29 mouse cellular contexts compared by ENCODE assay signal in the genomic region with DNA sequence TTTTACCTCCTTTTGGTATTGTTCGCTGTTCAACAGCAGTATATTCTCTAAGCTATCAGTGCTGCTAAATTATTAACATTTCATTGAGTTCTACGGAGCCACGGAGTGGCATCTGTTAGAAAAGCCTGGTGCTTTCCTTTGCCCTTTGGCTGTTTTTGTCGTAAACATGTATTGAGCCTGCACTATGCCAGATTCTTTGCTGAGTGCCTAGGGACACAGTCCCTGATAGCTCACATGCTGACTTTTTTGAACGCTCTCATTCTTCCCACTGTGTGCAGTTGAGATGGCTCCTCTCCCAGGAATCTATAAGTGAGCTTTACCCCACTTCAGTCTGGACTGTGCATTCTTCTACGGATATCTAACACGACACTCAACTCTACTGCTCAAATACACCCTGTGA.
DNase-seq lines count a peak whose midpoint lies in the region; ATAC-seq lines count a peak whose summit lies in the region.
"Had no signal": no experiment of that assay in that cellular context is flagged by ENCODE, and none has a peak within 500 bp of the region (broad histone marks: within the 10 kb centered on the region; RNA-seq: fewer than 3 reads in every experiment).

No protein-coding gene starts in this region.

- WGBS in hindbrain, embryonic 15.5 days: 59% methylated on average over 7 of the region's 7 CpGs
- WGBS in hindbrain, embryonic 10.5 days: 85% methylated on average over 7 of the region's 7 CpGs
- WGBS in neural tube, embryonic 13.5 days: 46% methylated on average over 7 of the region's 7 CpGs

- H3K4me3 ChIP-seq in hindbrain, embryonic 15.5 days: no peak overlapping the region
- no peak overlapping the region for H3K4me3 ChIP-seq in hindbrain, embryonic 10.5 days
- no peak overlapping the region for H3K4me3 ChIP-seq in neural tube, embryonic 13.5 days
- H3K4me3 ChIP-seq: erythroblast, embryonic 14.5 days; heart, embryonic 10.5 days; heart, embryonic 15.5 days; kidney, embryonic 15.5 days; limb, embryonic 13.5 days; lung, embryonic 15.5 days; midbrain, embryonic 12.5 days; neural tube, embryonic 12.5 days had no signal

- ATAC-seq in frontal cortex, adult (ENCODE audit: low TSS enrichment): peak; percentile 36
- peak; percentile 48; the same call in 1 of the 2 replicates for ATAC-seq in hindbrain, embryonic 15.5 days (ENCODE audit: low FRiP score, low read depth)
- no peak for ATAC-seq in neural tube, embryonic 13.5 days (ENCODE audit: low read depth)
- ATAC-seq: forebrain, embryonic 16.5 days; Patski had no signal

- no peak overlapping the region for H3K9ac ChIP-seq in hindbrain, embryonic 15.5 days
- H3K9ac ChIP-seq in neural tube, embryonic 13.5 days: no peak overlapping the region
- H3K9ac ChIP-seq: heart, embryonic 15.5 days; kidney, embryonic 15.5 days; limb, embryonic 13.5 days; lung, embryonic 15.5 days; midbrain, embryonic 12.5 days; neural tube, embryonic 12.5 days had no signal

- no peak overlapping the region for H3K27ac ChIP-seq in hindbrain, embryonic 15.5 days (replicated peaks)
- no peak overlapping the region for H3K27ac ChIP-seq in hindbrain, embryonic 10.5 days
- H3K27ac ChIP-seq in neural tube, embryonic 13.5 days (replicated peaks): 0 out of 2 replicates have a peak overlapping the region, but pooled peaks have one; percentile 46
- H3K27ac ChIP-seq: heart, embryonic 10.5 days; heart, embryonic 15.5 days; kidney, embryonic 15.5 days; limb, embryonic 13.5 days; lung, embryonic 15.5 days; midbrain, embryonic 12.5 days; neural tube, embryonic 12.5 days; stomach, postnatal 0 days had no signal

- no peak for DNase-seq in frontal cortex, adult 2 months (ENCODE audit: extremely low spot score in 1 of 2, low spot score in 1 of 2)
- DNase-seq in hindbrain, embryonic 10.5 days (ENCODE audit: low spot score): no peak
- DNase-seq in neural tube, embryonic 10.5 days (ENCODE audit: extremely low spot score, low spot score): no peak
- no peak for DNase-seq in thymus, postnatal 25 days
- DNase-seq: adrenal gland, postnatal 10 days; cerebellum, adult 11 months; cerebellum, adult 9-11 months; gastrocnemius, postnatal 10 days; heart, postnatal 4 days; kidney, adult 18-20 months; kidney, postnatal 25 days; right cerebral cortex, postnatal 4 days; thymus, adult 18-20 months; thymus, postnatal 36 days had no signal

- H3K4me1 ChIP-seq in hindbrain, embryonic 15.5 days (replicated peaks): no peaks in the 10 kb centered on the region
- H3K4me1 ChIP-seq in hindbrain, embryonic 10.5 days (replicated peaks): no peaks in the 10 kb centered on the region
- H3K4me1 ChIP-seq in neural tube, embryonic 13.5 days (replicated peaks): peaks cover 17% of the 10 kb centered on the region
- H3K4me1 ChIP-seq: heart, embryonic 10.5 days; kidney, embryonic 15.5 days; lung, embryonic 15.5 days; midbrain, embryonic 12.5 days had no signal

- no peaks in the 10 kb centered on the region for H3K36me3 ChIP-seq in hindbrain, embryonic 15.5 days
- H3K36me3 ChIP-seq in hindbrain, embryonic 10.5 days: no peaks in the 10 kb centered on the region
- H3K36me3 ChIP-seq in neural tube, embryonic 13.5 days: no peaks in the 10 kb centered on the region
- H3K36me3 ChIP-seq: heart, embryonic 10.5 days; heart, embryonic 15.5 days; kidney, embryonic 15.5 days; limb, embryonic 13.5 days; lung, embryonic 15.5 days; midbrain, embryonic 12.5 days; neural tube, embryonic 12.5 days had no signal

- H3K4me2 ChIP-seq in hindbrain, embryonic 15.5 days: no peak overlapping the region
- no peak overlapping the region for H3K4me2 ChIP-seq in neural tube, embryonic 13.5 days
- H3K4me2 ChIP-seq: heart, embryonic 15.5 days; kidney, embryonic 15.5 days; limb, embryonic 13.5 days; liver, embryonic 11.5 days; lung, embryonic 15.5 days; midbrain, embryonic 12.5 days; neural tube, embryonic 12.5 days had no signal

- no peaks in the 10 kb centered on the region for H3K27me3 ChIP-seq in hindbrain, embryonic 15.5 days
- H3K27me3 ChIP-seq in hindbrain, embryonic 10.5 days (ENCODE audit: insufficient read depth, poor library complexity, severe bottlenecking): no peaks in the 10 kb centered on the region
- H3K27me3 ChIP-seq in neural tube, embryonic 13.5 days: no peaks in the 10 kb centered on the region
- H3K27me3 ChIP-seq: heart, embryonic 15.5 days; kidney, embryonic 15.5 days; limb, embryonic 13.5 days; lung, embryonic 15.5 days; midbrain, embryonic 12.5 days; neural tube, embryonic 12.5 days; Patski had no signal

- H3K9me3 ChIP-seq in hindbrain, embryonic 15.5 days: no peaks in the 10 kb centered on the region
- no peaks in the 10 kb centered on the region for H3K9me3 ChIP-seq in hindbrain, embryonic 10.5 days
- no peaks in the 10 kb centered on the region for H3K9me3 ChIP-seq in neural tube, embryonic 13.5 days
- H3K9me3 ChIP-seq: heart, embryonic 10.5 days; heart, embryonic 15.5 days; kidney, embryonic 15.5 days; limb, embryonic 13.5 days; lung, embryonic 15.5 days; midbrain, embryonic 12.5 days; neural tube, embryonic 12.5 days had no signal
